Mouse (Mus musculus): Measurements from ENCODE around the gene Crcp.

- no peak for TF ChIP-seq CTCF (IDR thresholded peaks at IDR 0.05; ENCODE audit: low read depth, low read length)
- no peak for TF ChIP-seq POLR2A (IDR thresholded peaks at IDR 0.05; ENCODE audit: insufficient read depth, low read length)
- no peak for TF ChIP-seq EP300 (IDR thresholded peaks at IDR 0.05; ENCODE audit: insufficient read depth, low read depth, low read length)
Measured at GRCm38 (mm10) chr5:130089177-130089576, 60.1 kb downstream of the Crcp start.
